Mouse (Mus musculus) cerebellum, postnatal 25 days (tissue): ENCODE results near the gene Reep1.
"Not testable (repeated sequence)": the region's sequence is repeated elsewhere in the genome, so short reads cannot be mapped to it uniquely, and the experiment has no call there.

ENCODE experiments used
- DNase-seq, 2 experiments: peaks; one replicate each; pipeline ENCODE4 v3.0.0; 2021; ENCODE audit warnings: mixed read lengths in 2 of 2

Gene Reep1

GRCm38 (mm10) chr6:71788348-71788747, 81.0 kb downstream of the Reep1 start:
- no peak for DNase-seq

- no peak for DNase-seq
Observed at GRCm38 (mm10) chr6:71791771-71792170, 84.4 kb downstream of the Reep1 start.

GRCm38 (mm10) chr6:71799391-71799790, 92.0 kb downstream of the Reep1 start:
- no peak for DNase-seq

- no peak for DNase-seq
Observed at GRCm38 (mm10) chr6:71801011-71801713, 93.8 kb downstream of the Reep1 start.

GRCm38 (mm10) chr6:71801714-71802094, 94.3 kb downstream of the Reep1 start:
- DNase-seq = peak in 1 of 2 experiments; percentile 41

- peak in 1 of 2 experiments; percentile 32 for DNase-seq
Observed at GRCm38 (mm10) chr6:71803609-71804008, 96.2 kb downstream of the Reep1 start.

GRCm38 (mm10) chr6:71804061-71804829, 96.9 kb downstream of the Reep1 start:
- peak; percentile 79 to 85 for DNase-seq

- no peak for DNase-seq
Observed at GRCm38 (mm10) chr6:71806713-71807112, 99.4 kb downstream of the Reep1 start.

GRCm38 (mm10) chr6:71809890-71810289, 102.5 kb downstream of the Reep1 start:
- DNase-seq = no peak

GRCm38 (mm10) chr6:71812820-71813219, 105.5 kb downstream of the Reep1 start:
- no peak for DNase-seq

- no peak for DNase-seq
Observed at GRCm38 (mm10) chr6:71819764-71820292, 112.5 kb downstream of the Reep1 start.

GRCm38 (mm10) chr6:71823085-71823484, 115.7 kb downstream of the Reep1 start:
- no peak for DNase-seq

- peak; percentile 93 to 95 for DNase-seq
Observed at GRCm38 (mm10) chr6:71823488-71823887, 116.1 kb downstream of the Reep1 start.

- no peak for DNase-seq
Observed at GRCm38 (mm10) chr6:71823961-71824360, 116.6 kb downstream of the Reep1 start.

GRCm38 (mm10) chr6:71826869-71827268, 119.5 kb downstream of the Reep1 start, which contains the start of gene Mrpl35:
Gene Mrpl35, minus strand, starts transcription at chr6:71826969.
- DNase-seq = no peak

- DNase-seq = no peak
Observed at GRCm38 (mm10) chr6:71829768-71830167, 122.4 kb downstream of the Reep1 start.

- peak; percentile 97 to 99 for DNase-seq
Observed at GRCm38 (mm10) chr6:71830690-71831580, 123.6 kb downstream of the Reep1 start, which contains the start of gene Immt. Gene Immt, plus strand, starts transcription at chr6:71831331.

GRCm38 (mm10) chr6:71831581-71831960, 124.2 kb downstream of the Reep1 start:
- DNase-seq = peak; percentile 93 to 95

GRCm38 (mm10) chr6:71836811-71837210, 129.4 kb downstream of the Reep1 start:
- DNase-seq = peak; percentile 14 to 16

GRCm38 (mm10) chr6:71839815-71840214, 132.5 kb downstream of the Reep1 start:
- DNase-seq = no peak

- peak in 1 of 2 experiments; percentile 13 for DNase-seq
Observed at GRCm38 (mm10) chr6:71840597-71841290, 133.4 kb downstream of the Reep1 start.

- not testable (repeated sequence) for DNase-seq
Observed at GRCm38 (mm10) chr6:71846906-71847305, 139.5 kb downstream of the Reep1 start.
